Mouse (Mus musculus): ENCODE data around the gene Hexa.
A peak's percentile ranks its signal among the peaks of the same experiment; 100 is the strongest.

The Hexa gene

DNA sequence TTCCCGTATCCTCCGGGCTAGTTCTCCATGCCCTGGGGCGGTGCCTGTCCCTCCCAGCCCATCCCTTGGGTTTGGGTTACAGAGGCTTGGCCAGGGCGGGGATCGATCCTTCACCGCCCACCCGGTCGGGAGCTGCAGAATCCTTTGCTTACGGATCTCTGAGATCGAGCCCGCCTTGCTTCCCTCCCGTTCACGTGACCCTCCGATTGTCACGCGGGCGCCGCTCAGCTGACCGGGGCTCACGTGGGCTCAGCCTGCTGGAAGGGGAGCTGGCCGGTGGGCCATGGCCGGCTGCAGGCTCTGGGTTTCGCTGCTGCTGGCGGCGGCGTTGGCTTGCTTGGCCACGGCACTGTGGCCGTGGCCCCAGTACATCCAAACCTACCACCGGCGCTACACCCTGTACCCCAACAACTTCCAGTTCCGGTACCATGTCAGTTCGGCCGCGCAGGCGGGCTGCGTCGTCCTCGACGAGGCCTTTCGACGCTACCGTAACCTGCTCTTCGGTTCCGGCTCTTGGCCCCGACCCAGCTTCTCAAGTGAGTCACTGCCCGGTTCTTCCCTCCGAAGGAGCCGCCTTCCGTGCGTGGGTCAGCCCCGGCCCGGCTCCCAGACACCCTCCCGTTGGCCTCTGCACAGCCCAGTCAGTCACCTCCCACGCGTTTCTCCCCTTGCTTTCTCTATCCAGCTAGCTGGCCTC lies at the start of gene Hexa, which contains the start of gene Tmem202:
Gene Hexa (plus strand): TSS at position 100 of the 697 bp plus-strand sequence.
Gene Tmem202 (minus strand): TSS at position 407 of the 697 bp plus-strand sequence.
- DNase-seq (ENCODE audit: low read depth, low spot score): peak; percentile 91

DNA sequence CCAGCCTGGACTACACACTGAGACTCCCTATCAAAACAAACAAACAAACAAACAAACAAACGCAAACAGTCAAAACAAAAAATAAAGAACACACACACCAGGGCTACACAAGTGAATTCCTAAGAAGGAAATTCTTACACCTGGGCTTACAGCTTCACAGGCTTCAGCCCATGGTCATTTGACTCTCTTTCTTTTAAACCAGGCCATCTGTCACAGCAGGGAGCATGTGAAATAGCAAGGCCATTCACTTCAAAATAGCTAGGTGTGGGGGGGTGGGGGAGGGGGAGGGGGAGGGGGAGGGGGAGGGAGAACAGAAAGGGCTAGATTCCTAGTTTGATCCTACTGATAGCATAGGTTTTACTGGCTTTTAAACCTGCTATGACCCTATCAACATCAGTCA lies 31.2 kb upstream of the Hexa start:
- peak; percentile 28 for DNase-seq (ENCODE audit: low read depth, low spot score)

DNA sequence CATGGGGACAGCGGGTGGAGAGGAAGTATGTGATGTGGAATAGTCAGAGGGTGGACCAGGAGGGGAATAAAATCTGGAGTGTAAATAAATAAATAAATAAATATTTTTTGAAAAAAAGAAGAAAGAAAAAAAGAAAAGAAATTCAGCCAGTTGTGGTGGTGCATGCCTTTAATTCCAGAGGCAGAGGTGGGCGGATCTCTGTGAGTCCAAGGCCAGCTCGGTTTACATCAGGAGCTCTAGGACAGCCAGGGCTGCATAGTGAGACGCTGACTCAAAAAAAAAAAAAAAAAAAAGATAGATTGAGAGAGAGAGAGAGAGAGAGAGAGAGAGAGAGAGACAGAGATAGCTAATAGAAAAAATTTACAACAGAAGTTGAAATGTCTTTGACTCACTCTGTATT lies 27.0 kb upstream of the Hexa start:
- DNase-seq (ENCODE audit: low read depth, low spot score): no peak

DNA sequence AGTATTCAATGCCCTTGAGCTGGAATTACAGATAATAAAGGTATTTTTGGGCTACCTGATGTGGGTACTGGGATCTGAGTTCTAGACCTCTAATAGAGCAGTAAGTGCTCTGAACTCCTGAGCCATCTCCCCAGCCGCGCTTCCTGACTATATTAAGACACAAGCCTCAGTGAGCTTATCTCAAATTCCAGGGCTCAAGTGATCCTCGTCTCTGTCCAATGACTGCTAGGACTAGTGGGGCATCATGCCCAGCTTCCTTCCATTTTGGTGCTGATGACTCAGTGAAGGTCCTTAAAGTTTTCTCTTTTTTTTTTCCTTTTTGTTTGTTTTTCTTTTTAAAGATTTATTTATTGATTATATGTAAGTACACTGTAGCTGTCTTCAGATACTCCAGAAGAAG lies 24.3 kb upstream of the Hexa start:
- DNase-seq (ENCODE audit: low read depth, low spot score): no peak

DNA sequence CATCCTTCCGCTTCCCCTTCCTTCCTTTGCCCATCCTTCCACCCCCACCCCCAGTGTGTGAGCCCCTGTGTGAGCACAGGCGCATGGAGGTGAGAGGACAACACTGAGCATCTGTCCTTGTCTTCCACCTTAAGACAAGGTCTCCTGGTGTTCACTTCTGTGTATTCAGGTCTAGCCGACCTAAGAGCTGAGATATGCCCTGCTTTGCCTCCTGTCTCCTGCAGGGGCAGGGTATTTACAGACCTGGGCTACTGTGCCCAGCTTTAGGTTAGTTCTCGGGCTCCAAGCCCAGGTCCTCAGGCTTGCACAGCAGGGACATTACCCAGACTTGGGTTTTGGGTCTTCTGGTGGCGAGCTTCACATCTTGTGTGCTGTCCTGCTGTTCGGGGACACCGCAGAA lies 22.2 kb upstream of the Hexa start:
- peak; percentile 24 for DNase-seq (ENCODE audit: low read depth, low spot score)

DNA sequence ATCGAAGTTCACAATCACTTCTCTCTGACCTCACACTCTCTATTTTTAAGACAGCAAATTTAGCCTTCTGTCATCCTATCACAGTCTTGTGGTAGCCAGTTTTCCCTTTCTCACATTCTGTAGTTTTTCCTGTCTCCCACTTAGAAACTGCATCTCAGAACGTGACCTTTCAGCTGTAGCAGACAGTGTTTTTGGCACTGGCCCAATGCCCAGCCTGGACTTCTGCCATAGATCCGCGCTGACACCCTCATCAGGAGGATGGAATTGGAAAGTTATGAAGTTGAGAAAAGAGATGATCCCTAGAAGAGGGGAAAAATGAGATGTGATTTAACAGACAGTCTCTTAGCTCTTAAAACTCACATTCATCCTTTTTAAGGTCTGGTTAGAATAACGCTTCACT lies 20.4 kb upstream of the Hexa start:
- DNase-seq (ENCODE audit: low read depth, low spot score): no peak

DNA sequence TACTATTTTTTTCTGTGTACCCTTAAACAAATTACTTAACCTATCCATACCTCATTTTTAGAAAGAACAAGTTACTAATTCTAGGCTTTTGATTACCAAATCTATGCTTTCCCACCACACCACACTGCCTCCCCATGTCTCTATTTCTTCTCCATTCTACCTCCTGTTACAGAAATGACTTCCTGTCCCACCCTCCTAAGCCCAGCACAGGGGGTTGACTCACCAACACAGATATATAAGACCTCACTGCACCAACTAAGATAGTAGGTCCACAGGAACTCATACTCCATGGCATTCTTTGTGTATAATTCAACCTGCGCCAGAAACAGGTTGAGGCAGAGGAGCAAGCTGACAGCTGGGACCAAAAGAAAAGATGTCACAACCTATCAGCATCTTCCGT lies 19.9 kb upstream of the Hexa start:
- no peak for DNase-seq (ENCODE audit: low read depth, low spot score)

DNA sequence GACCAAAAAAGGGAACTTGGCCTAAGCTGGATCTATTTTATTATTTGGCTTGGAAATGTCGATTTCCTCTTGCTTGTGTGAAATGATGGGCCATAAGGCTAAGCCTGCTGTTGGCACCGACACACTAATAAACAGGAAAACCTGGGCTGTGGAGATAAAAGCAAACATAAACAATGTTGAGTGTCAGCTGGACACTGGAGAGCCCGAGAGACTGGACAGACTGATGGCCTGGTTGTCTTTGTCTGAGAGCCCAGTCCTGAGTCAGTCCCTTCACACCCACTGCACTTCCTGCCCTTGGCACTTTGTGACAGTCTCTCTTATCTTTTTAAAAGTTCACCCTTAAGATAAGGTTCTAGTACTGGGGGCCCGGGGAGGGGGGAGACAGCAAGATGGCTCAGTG lies 16.4 kb upstream of the Hexa start:
- no peak for DNase-seq (ENCODE audit: low read depth, low spot score)

DNA sequence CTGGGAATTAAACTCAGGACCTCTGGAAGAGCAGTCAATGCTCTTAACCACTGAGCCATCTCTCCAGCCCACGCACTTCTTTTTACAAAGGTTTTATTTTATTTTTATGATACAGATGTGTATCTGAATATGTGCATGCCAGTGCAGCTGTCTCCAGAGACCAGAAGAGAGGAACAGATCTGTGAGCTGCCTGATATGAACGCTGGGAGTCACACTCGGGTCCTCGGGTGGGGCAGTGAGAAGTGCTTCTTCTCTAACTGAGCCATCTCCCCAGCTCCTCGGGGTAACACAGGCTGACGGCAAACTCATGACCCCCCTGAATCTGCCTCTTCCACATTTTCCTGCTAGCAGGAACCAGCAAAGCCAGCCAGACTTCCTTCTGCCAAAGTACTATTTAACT lies 12.6 kb upstream of the Hexa start:
- DNase-seq (ENCODE audit: low read depth, low spot score): no peak

DNA sequence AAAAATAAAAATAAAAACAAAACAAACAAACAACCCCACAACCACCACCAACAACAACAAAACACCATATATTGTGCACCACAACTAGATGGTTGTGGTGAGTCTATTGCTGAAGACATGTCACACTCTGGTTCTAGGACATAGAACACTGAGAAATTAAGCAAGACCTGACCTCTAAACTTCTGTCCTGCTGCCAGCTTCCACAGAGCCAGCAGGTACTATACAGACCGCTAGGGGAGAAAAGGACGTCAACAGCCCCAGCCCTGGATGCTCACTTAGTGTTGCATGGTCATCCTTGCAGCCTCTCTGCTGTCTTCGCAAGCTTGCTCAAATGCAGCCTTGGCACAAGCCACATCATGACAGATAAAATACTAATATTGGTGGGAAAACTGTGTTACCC lies 11.8 kb upstream of the Hexa start:
- no peak for DNase-seq (ENCODE audit: low read depth, low spot score)

DNA sequence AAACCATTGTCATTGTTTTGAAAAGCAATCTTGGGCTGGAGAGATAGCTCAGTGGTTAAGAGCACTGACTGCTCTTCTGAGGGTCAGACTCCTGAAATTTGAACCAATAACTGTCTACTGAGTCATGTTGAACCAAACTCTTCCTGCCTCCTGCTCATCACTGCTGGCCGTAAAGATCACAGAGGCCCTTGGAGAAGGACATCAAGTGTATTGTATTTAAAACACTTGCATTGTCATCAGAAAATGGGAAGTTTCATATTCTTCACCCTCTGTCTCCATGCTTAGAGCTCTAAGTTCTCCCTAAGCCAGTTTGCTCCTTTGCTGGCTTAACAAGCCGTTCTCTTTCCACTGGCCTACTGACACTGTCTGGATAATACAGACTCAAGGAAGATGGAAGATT lies 11.1 kb upstream of the Hexa start:
- no peak for DNase-seq (ENCODE audit: low read depth, low spot score)

DNA sequence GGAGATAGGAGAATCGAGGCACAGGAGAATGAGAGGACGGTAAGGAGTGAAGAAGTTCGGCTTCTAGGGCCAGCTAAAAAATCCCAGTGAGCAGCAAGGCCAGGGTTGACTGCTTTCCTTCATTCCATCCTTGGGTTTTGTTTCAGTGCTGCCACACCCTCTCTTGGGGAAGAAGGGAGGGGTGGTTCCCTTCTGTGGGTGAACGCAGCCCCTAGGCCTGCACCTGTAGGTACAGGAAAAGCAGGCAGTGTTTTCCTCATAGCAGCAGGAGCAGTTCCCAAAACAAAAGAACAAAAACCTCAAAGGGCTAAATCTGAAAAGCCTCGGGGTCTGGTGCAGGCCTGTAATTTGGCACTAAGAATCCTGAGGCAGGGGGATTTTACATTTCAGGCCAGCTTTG lies 7.7 kb upstream of the Hexa start:
- no peak for DNase-seq (ENCODE audit: low read depth, low spot score)

DNA sequence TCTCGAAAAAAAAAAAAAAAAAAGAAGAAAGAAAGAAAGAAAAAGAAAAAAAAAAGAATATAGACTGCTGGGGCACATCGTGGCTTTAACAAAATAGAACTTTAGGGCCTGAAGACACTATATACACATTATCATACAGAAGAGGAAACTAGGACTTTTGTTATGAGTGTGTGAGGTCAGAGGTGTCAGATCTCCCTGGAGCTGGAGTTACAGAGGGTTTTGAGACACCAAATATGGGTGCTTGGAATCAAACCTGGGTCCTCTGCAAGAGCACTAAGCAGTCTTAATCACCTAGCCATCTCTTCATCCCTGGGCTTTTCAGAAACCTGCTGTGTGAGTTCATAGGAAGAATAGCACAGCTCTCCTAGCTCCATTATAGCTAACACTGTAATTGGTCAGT lies 5.9 kb upstream of the Hexa start:
- no peak for DNase-seq (ENCODE audit: low read depth, low spot score)

DNA sequence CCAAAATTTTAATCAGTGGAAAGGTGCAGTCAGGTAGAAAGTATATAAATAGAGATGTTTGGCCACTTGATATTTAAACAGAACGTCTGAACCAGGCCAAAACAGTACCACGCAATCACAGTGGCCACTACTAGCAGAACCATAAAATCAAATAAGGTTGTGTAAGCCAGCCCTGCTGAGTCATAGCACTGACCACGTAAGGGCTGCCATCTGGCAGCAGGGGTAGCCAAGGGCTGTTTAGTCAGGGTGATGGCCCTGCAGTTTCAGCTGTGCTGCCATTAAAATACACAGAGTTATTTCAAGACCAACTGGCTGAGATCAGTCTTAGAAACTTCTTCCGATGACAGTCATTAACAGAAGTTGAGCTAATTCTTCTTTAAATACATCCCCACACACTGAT lies 5.5 kb upstream of the Hexa start:
- no peak for DNase-seq (ENCODE audit: low read depth, low spot score)

DNA sequence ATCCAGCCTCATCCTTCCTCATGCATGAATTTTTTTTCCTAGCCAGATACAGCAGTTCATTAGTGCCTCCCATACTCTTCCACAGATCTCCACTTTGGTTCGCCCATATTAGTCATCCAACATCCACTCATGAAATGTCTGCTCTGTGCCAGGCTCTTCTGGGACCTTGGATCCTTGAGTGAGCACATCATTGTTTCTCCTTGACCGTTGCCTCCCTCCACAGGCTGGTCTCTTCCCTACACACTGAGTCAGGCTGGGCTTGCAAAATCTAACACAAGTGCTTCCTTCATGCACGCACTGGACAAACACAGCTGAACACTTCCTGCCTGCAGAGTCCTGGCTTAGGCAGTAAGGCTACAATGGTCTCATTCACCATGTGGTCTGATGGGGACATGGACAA lies 1.7 kb upstream of the Hexa start:
- DNase-seq (ENCODE audit: low read depth, low spot score): no peak

DNA sequence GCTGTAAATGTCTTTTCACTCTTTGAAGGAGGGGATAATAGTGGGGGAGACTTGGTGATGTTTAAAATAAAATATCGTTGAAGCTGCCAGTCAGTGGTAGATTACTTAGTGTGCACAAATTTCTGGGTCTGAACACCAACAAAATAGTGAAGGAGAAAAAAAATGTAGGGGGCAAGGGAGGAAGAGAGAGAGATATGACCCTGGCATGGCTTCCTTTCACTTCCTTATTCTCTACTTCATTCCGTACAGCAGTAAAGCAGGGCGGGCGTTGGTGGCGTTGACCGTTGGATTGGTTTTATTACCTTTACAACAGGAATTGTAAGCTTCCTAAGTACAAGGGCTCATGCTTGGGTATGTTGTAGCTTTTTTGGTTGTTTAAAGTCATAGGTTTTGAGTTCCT lies 2.3 kb downstream of the Hexa start:
- no peak for DNase-seq (ENCODE audit: low read depth, low spot score)

DNA sequence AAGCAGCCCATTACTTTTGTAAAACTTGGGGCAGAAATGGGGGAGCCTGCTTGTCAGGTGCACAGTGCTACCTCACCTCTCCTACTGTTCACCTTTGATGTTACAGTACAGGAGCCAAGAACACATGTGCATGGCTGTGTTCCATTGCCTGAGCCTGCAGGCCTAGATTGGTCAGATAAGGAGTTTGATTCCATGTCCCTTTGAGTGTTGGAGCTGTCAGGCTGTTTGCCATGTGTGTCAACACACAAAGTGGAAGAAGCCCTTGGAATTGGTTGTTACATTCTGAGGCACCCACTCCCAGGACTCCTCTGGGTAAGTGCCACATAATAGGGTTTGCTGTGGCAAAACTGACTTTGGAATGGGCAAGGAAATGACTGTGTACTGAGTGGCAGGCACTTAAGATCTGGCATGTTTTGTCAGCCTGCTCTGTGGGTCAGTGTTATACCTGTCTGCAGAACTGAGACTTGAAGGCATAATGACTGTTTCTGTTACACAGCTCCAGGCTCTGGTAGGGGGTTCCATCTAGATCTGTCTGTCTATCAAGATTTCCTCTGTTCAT lies 3.5 kb downstream of the Hexa start:
- no peak for DNase-seq (ENCODE audit: low read depth, low spot score)

DNA sequence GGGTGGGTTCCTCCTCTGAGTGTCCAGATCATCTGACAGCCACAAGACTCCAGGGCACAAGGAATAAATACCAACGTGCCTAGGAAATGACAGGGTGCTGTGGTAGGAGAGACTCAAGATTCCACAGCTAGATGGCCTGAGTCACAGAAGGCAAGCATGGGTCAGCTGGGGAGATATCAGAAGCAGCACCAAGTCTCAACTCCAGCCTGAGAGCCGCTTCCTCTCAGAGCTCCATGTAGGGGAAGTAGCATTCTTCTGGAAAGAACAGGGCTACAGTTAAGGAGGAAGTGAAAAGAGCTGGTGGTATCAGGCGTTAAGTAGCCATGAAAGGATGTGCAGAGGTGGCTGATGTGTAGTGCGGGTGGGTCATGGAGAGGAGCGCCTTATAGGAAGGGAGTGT lies 5.4 kb downstream of the Hexa start:
- DNase-seq (ENCODE audit: low read depth, low spot score): no peak

DNA sequence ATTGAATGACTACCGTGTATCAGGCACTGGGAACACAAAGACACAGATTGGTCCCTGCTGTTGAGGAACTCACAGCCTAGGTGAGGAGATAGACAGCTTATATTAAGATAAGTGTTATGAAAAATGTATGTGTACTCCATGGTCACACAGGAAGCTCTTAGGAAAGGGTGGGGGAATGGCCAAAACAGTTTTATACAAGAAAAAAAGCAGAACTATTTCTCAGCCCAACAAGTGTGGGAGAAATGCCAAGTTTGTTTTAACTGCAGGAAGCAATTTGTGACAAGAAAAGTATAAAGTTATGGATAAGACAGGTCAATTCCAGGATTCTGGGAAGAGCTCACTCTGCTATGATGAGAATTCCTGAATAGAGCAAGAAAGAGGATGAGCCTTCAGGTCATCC lies 8.5 kb downstream of the Hexa start:
- no peak for DNase-seq (ENCODE audit: low read depth, low spot score)

DNA sequence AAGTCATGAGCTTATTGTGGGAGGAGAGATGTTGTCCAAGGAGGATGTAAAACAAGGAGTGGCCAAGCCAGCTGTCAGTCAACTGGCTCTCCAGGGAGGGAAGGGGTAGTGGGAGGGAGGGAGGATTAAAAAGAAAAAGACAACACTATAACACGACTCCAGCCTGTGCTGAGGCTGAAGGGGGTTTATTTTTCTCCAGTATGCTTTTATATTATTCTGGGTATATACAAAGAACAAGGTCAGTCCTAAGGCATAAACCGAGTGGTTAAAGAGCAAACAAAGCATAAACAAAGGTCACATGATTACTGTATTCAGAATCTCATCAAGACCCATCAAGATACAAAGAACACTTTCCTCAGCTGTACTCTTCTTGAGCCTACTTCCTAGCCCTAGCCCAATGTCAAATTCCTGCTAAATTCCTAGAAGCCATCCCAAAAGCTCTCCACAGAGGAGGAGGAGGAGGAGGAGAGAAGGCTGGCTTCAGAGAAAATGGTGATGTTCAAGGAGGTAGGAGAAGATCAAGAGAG lies 9.7 kb downstream of the Hexa start:
- DNase-seq (ENCODE audit: low read depth, low spot score): no peak

DNA sequence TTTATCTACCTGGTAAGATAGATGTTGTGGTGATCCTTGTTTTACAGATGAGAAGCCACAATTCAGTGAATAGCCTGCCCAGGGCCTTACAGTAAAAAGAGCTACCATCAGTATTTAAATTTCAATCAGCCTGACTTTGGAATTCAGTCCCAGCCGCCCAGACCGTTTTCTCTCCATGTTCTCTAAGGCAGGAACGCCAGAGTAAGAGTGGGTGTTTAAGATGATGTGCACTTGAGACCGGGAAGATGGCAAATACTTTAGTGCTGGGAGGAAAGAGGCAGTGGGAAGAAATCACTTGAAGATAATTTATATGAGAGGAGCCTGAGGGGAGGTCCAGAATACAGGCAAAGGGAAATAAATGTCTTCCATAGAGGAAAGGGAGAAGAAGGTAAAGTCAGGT lies 10.7 kb downstream of the Hexa start:
- no peak for DNase-seq (ENCODE audit: low read depth, low spot score)

DNA sequence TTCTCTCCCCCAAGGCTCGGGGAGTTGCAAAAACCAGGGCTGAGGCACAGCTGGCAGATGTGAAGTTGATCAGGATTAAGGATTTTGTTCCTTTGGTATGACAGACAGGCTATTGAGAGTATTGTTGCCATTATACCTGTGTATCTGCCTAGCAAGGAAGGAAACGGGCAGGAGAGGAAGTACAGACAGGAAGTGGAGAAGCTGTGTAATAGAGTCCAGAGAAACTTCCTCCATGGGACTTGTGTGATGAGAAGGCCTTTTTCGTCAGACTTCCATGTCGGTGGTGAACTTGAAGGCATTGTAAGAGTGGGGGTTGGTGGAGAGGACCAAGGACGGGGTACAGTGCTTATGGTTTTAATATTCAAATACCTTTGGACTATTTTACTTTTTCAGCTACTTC lies 11.7 kb downstream of the Hexa start:
- DNase-seq (ENCODE audit: low read depth, low spot score): no peak

DNA sequence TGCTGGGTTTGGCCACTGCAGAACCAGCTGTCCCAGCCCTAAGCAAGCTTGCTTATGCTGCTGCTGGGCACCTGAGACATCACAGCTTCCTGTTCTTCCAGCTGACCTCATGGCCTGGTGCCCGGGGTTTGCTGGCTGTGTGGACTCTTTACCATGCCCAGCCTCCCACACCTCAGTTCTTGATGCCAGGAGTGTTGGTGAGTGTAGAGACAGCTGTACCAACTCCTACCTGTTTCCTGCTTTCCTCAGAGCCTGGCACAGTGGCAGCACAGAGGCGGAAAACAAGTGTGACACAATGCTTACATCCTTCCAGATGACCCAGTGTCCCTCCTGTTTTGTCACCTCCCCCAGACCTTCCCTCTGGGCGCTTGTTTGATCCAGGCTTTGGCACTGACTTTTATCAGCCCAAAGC lies 12.3 kb downstream of the Hexa start:
- no peak for DNase-seq (ENCODE audit: low read depth, low spot score)

DNA sequence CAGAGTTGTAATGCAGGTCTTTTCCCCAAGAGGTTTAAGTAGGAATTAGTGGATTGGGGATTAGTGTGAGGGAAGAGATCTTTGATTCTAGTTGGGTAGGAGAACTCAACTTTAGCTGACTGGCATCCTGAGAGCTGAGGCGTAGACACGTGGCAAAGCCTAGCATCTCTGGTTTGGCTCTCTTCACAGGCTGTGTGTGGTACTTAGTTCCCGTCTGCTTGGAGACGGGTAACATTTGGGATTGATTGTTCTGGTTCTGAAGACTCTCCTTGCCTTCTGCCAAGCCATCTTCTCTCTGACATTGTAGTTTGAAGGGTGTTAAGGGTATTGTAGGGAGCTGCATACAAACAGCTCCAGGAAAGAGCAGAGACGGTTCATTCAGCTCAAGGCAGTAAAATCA lies 13.3 kb downstream of the Hexa start:
- no peak for DNase-seq (ENCODE audit: low read depth, low spot score)
